Mouse (Mus musculus): Measurements from ENCODE around the gene Mgmt.

GRCm38 (mm10) chr7:137080171-137080570 is 185.8 kb downstream of the Mgmt start:
- no peak for TF ChIP-seq GATA1 (IDR thresholded peaks at IDR 0.05; ENCODE audit: borderline replicate concordance, low read length)
- no peak for TF ChIP-seq FLI1 (IDR thresholded peaks at IDR 0.05; ENCODE audit: low read length)
